In genomic region chr5:92353517-92353916, GRCm38 (mm10) we compare ENCODE assay signal across 8 mouse cellular contexts. TPM values are rescaled to one million over a fixed set of nuclear protein-coding genes. Genes with fewer than 3 reads are reported as not detected.
DNase-seq lines count a peak whose midpoint lies in the region; ATAC-seq and TF ChIP-seq lines count a peak whose summit lies in the region.

No protein-coding gene starts in this region.

- dilution Hi-C loops in CH12.LX (cut with MboI; ENCODE audit: extremely low pct_ligation_motif_present, extremely low pct_unique_long_range_greater_than_20kb, low sequenced_read_pairs): no loop called here

- DNase-seq in 416B (ENCODE audit: low read depth): peak; percentile 73
- DNase-seq in CH12.LX (ENCODE audit: extremely low read depth): peak; percentile 67
- peak; percentile 37 for DNase-seq in lung, adult 2 months
- peak; percentile 70 for DNase-seq in spleen, postnatal 36 days (ENCODE audit: low spot score in 2 of 2)
- DNase-seq in layer of hippocampus, adult 8-10 months (ENCODE audit: low spot score in 2 of 2): no peak
- DNase-seq in embryo, embryonic 10 days (ENCODE audit: low spot score): no peak

- H3K36me3 ChIP-seq in CH12.LX (replicated peaks in 1 of 2; ENCODE audit: control insufficient read depth in 1 of 2, insufficient read depth in 1 of 2, low read length in 1 of 2): no peaks in the 10 kb centered on the region

- WGBS in lung, adult 2 months: 16% methylated on average over 11 of the region's 11 CpGs

- peak; percentile 74 to 75 for ATAC-seq in hematopoietic stem cell, adult 5-6 weeks (replicated peaks in 1 of 2; ENCODE audit: insufficient read depth in 1 of 2, low FRiP score in 2 of 2, low TSS enrichment in 1 of 2, low read depth in 1 of 2, poor library complexity in 2 of 2, severe bottlenecking in 2 of 2)

- H3K9me3 ChIP-seq in CH12.LX (replicated peaks; ENCODE audit: low read length): peaks cover 2% of the 10 kb centered on the region

- H3K27ac ChIP-seq in CH12.LX (ENCODE audit: insufficient read depth, low read depth): no peak overlapping the region
- no peak overlapping the region for H3K27ac ChIP-seq in embryonic fibroblast, embryonic 13.5 days (ENCODE audit: insufficient read depth, low read length)

- H3K79me2 ChIP-seq in CH12.LX (replicated peaks; ENCODE audit: control insufficient read depth, extremely low read depth, insufficient read depth, poor library complexity, severe bottlenecking): no peaks in the 10 kb centered on the region

- TF ChIP-seq RAD21 in CH12.LX (IDR thresholded peaks at IDR 0.05; ENCODE audit: low read depth, low read length): no peak

- H3K4me1 ChIP-seq in CH12.LX (ENCODE audit: control insufficient read depth in 1 of 2, insufficient read depth in 2 of 2): peaks cover 19 to 33% of the 10 kb centered on the region in 2 experiments
- 0 out of 2 replicates have a peak, but pooled peaks cover 3% of the 10 kb centered on the region for H3K4me1 ChIP-seq in embryonic fibroblast, embryonic 13.5 days (ENCODE audit: control insufficient read depth, insufficient read depth, low read length)
- H3K4me1 ChIP-seq in lung, adult 2 months (ENCODE audit: control insufficient read depth, insufficient read depth, low read length): peaks cover 6% of the 10 kb centered on the region

- peak overlapping the region; percentile 85 for H3K4me2 ChIP-seq in CH12.LX (ENCODE audit: insufficient read depth, low read depth, poor library complexity, severe bottlenecking)

- peak overlapping the region; percentile 27 to 49 (median 30) for H3K4me3 ChIP-seq in CH12.LX (replicated peaks in 1 of 3; ENCODE audit: low read depth in 2 of 3, low read length in 2 of 3, poor library complexity in 1 of 3)
- peak overlapping the region; percentile 35 for H3K4me3 ChIP-seq in embryonic fibroblast, embryonic 13.5 days (ENCODE audit: insufficient read depth, low read length)
- H3K4me3 ChIP-seq in lung, adult 2 months (replicated peaks; ENCODE audit: extremely low read depth, low read depth, low read length): peak overlapping the region; percentile 58

- in situ Hi-C loops in CH12.LX (cut with MboI; ENCODE audit: low pct_ligation_motif_present, low pct_unique_long_range_greater_than_20kb, low sequenced_read_pairs): no loop called here

- no peak for TF ChIP-seq POLR2A in CH12.LX (IDR thresholded peaks at IDR 0.05; ENCODE audit: low read depth, low read length)
- TF ChIP-seq POLR2A in embryonic fibroblast, embryonic 13.5 days (IDR thresholded peaks at IDR 0.05; ENCODE audit: low read depth, low read length): no peak
- TF ChIP-seq POLR2A in lung, adult 2 months (IDR thresholded peaks at IDR 0.05; ENCODE audit: borderline replicate concordance, extremely low read depth, low read depth, low read length): no peak

- no peak for TF ChIP-seq CTCF in CH12.LX (conservative IDR thresholded peaks at IDR 0.05 in 1 of 2, IDR thresholded peaks at IDR 0.05 in 1 of 2; ENCODE audit: low read depth in 2 of 2, low read length in 2 of 2)
- no peak for TF ChIP-seq CTCF in embryonic fibroblast, embryonic 13.5 days (IDR thresholded peaks at IDR 0.05; ENCODE audit: borderline replicate concordance, insufficient read depth, low read length)
- no peak for TF ChIP-seq CTCF in lung, adult 2 months (IDR thresholded peaks at IDR 0.05; ENCODE audit: insufficient read depth, low read length)

- no peak; the same call in 1 of the 2 replicates for TF ChIP-seq EP300 in CH12.LX (IDR thresholded peaks at IDR 0.05; ENCODE audit: low read length)

- no peaks in the 10 kb centered on the region for H3K27me3 ChIP-seq in CH12.LX (replicated peaks)

- peak overlapping the region; percentile 4; the same call in 1 of the 2 replicates for H3K9ac ChIP-seq in CH12.LX (ENCODE audit: insufficient read depth, low read depth)

TF ChIP-seq in CH12.LX, 34 proteins besides CTCF, POLR2A, EP300 and RAD21:
- peak; percentile 49; the same call in 1 of the 2 replicates for TF ChIP-seq BHLHE40 (IDR thresholded peaks at IDR 0.05; ENCODE audit: low read depth, low read length)
- peak; percentile 42; the same call in 1 of the 2 replicates for TF ChIP-seq ELF1 (IDR thresholded peaks at IDR 0.05; ENCODE audit: low read depth, low read length)
- peak; percentile 75 for TF ChIP-seq NRF1 (IDR thresholded peaks at IDR 0.05; ENCODE audit: low read depth, low read length)
- TF ChIP-seq TCF12 (IDR thresholded peaks at IDR 0.05; ENCODE audit: low read depth, low read length): no peak
- TF ChIP-seq ZKSCAN1 (IDR thresholded peaks at IDR 0.05; ENCODE audit: borderline replicate concordance, low read depth, low read length): no peak
- TF ChIP-seq PAX5 (IDR thresholded peaks at IDR 0.05; ENCODE audit: low read length): no peak
- peak; percentile 74; the same call in 1 of the 2 replicates for TF ChIP-seq CHD2 (IDR thresholded peaks at IDR 0.05; ENCODE audit: low read length)
- peak; percentile 36; the same call in 1 of the 2 replicates for TF ChIP-seq ETS1 (conservative IDR thresholded peaks at IDR 0.05; ENCODE audit: low read depth, low read length)
- TF ChIP-seq MAFK (IDR thresholded peaks at IDR 0.05; ENCODE audit: insufficient replicate concordance, low read length): peak; percentile 80
- peak; percentile 35; the same call in 1 of the 2 replicates for TF ChIP-seq IRF4 (IDR thresholded peaks at IDR 0.05; ENCODE audit: low read depth, low read length)
- no peak for TF ChIP-seq SMC3 (IDR thresholded peaks at IDR 0.05; ENCODE audit: low read depth, low read length)
- no peak for TF ChIP-seq CHD1 (IDR thresholded peaks at IDR 0.05; ENCODE audit: low read depth, low read length)
- TF ChIP-seq MAZ (IDR thresholded peaks at IDR 0.05; ENCODE audit: low read depth, low read length): 0 out of 2 replicates have a peak, but pooled peaks have one; percentile 23

RNA-seq across cellular contexts. Expression of gene Cxcl10, which starts 4.8 kb away (rescaled TPM):
- 0.30 and 0.55 TPM in 2 replicates for total RNA-seq in CH12.LX (2012; rRNA removed)
- total RNA-seq in CH12.LX (2014; rRNA removed): 1.8 and 2.6 TPM in 2 replicates
- 4.9 and 5.1 TPM in 2 replicates for polyA plus RNA-seq in CH12.LX (2012; ENCODE audit: insufficient read length, low read depth)
- 6.1 and 7.7 TPM in 2 replicates for polyA plus RNA-seq in embryonic fibroblast, embryonic 13.5 days (2011; ENCODE audit: insufficient read length, low read depth, missing spikeins)
- total RNA-seq in hematopoietic stem cell, adult 5-6 weeks (2017): 3.2 and 6.3 TPM in 2 replicates
- polyA plus RNA-seq in lung, adult 2 months (2012; rRNA removed): 2.2 and 3.0 TPM in 2 replicates
- 1 to 10 TPM in 3 of 4 experiments, not detected in 1; 1.2 to 5.2 (median 4.2) TPM for total RNA-seq in layer of hippocampus, adult 8-10 months (2022)

RNA-seq across cellular contexts. Expression of gene Art3, which starts 21.9 kb away (rescaled TPM):
- total RNA-seq in CH12.LX (2012; rRNA removed) (0.25 and 0.34 TPM in 2 replicates), CH12.LX (2014; rRNA removed) (not detected in 2 replicates)
- not detected in 2 replicates for polyA plus RNA-seq in CH12.LX (2012; ENCODE audit: insufficient read length, low read depth)
- not detected in 2 replicates for polyA plus RNA-seq in embryonic fibroblast, embryonic 13.5 days (2011; ENCODE audit: insufficient read length, low read depth, missing spikeins)
- not detected in 2 replicates for total RNA-seq in hematopoietic stem cell, adult 5-6 weeks (2017)
- 16.5 and 26.2 TPM in 2 replicates for polyA plus RNA-seq in lung, adult 2 months (2012; rRNA removed)
- 1 to 10 TPM; 3.4 to 7.5 (median 5.8) TPM for total RNA-seq in layer of hippocampus, adult 8-10 months (2022)

RNA-seq across cellular contexts. Expression of gene Cxcl9, which starts 25.6 kb away (rescaled TPM):
- total RNA-seq in CH12.LX (2012; rRNA removed) (not detected in 2 replicates), CH12.LX (2014; rRNA removed) (not detected in 2 replicates)
- not detected in 2 replicates for polyA plus RNA-seq in CH12.LX (2012; ENCODE audit: insufficient read length, low read depth)
- 0.17 and 0.23 TPM in 2 replicates for polyA plus RNA-seq in embryonic fibroblast, embryonic 13.5 days (2011; ENCODE audit: insufficient read length, low read depth, missing spikeins)
- total RNA-seq in hematopoietic stem cell, adult 5-6 weeks (2017): 0.65 and 0.69 TPM in 2 replicates
- 1.8 and 3.0 TPM in 2 replicates for polyA plus RNA-seq in lung, adult 2 months (2012; rRNA removed)
- total RNA-seq in layer of hippocampus, adult 8-10 months (2022): 1 to 10 TPM in 1 of 4 experiments, under 1 TPM in 1, not detected in 2; 0.25 to 1.3 TPM

RNA-seq across cellular contexts. Expression of gene Sdad1, which starts 43.2 kb away (rescaled TPM):
- total RNA-seq in CH12.LX (2012; rRNA removed) (43.6 and 51.7 TPM in 2 replicates), CH12.LX (2014; rRNA removed) (62.9 and 63.7 TPM in 2 replicates)
- 72.9 and 95.3 TPM in 2 replicates for polyA plus RNA-seq in CH12.LX (2012; ENCODE audit: insufficient read length, low read depth)
- polyA plus RNA-seq in embryonic fibroblast, embryonic 13.5 days (2011; ENCODE audit: insufficient read length, low read depth, missing spikeins): 30.0 and 31.7 TPM in 2 replicates
- 60.2 and 62.2 TPM in 2 replicates for total RNA-seq in hematopoietic stem cell, adult 5-6 weeks (2017)
- 5.5 and 7.1 TPM in 2 replicates for polyA plus RNA-seq in lung, adult 2 months (2012; rRNA removed)
- 10 to 100 TPM; 20.2 to 26.5 (median 22.8) TPM for total RNA-seq in layer of hippocampus, adult 8-10 months (2022)

Comparison
In these comparisons a context has a peak if more than half of its experiments do, and no peak if none do; other contexts are left out.
1. DNase-seq: peak in 416B (single experiment), CH12.LX (single experiment), lung, adult 2 months (single experiment) and spleen, postnatal 36 days (2 of 2); none in layer of hippocampus, adult 8-10 months (0 of 2) and embryo, embryonic 10 days (single experiment).
2. Peak in every context shown above with its lines, with median percentiles within 50 percentile points of each other: H3K4me3 ChIP-seq.